Mouse (Mus musculus): ENCODE results near the gene Pla2g12b. TPM values are rescaled to one million over a fixed set of nuclear protein-coding genes. Genes with fewer than 3 reads are reported as not detected.
A peak's percentile ranks its signal among the peaks of the same experiment; 100 is the strongest.

Pla2g12b gene
- polyA plus RNA-seq, 3 experiments from 2014 or later = not detected

GRCm38 (mm10) chr10:59416623-59417022, 13.2 kb downstream of the Pla2g12b start:
- no peak for ATAC-seq

GRCm38 (mm10) chr10:59419516-59419915, 16.1 kb downstream of the Pla2g12b start:
- ATAC-seq = no peak

GRCm38 (mm10) chr10:59424453-59424852, 21.0 kb downstream of the Pla2g12b start:
- no peak for ATAC-seq

GRCm38 (mm10) chr10:59425369-59425768, 21.9 kb downstream of the Pla2g12b start:
- ATAC-seq = no peak

- ATAC-seq = no peak
These were observed 22.9 kb downstream of the Pla2g12b start for GRCm38 (mm10) chr10:59426371-59426770.

- ATAC-seq = no peak
These were observed 26.1 kb downstream of the Pla2g12b start for GRCm38 (mm10) chr10:59429448-59430135.

- peak; percentile 81 for ATAC-seq
These were observed 27.3 kb downstream of the Pla2g12b start for GRCm38 (mm10) chr10:59430701-59431218.

- no peak for ATAC-seq
These were observed 32.3 kb downstream of the Pla2g12b start for GRCm38 (mm10) chr10:59435746-59436145.

- ATAC-seq = no peak
These were observed 35.2 kb downstream of the Pla2g12b start for GRCm38 (mm10) chr10:59438651-59439050.

GRCm38 (mm10) chr10:59439508-59439931, 36.1 kb downstream of the Pla2g12b start:
- ATAC-seq = no peak

GRCm38 (mm10) chr10:59440177-59440576, 36.7 kb downstream of the Pla2g12b start:
- no peak for ATAC-seq

GRCm38 (mm10) chr10:59441735-59442134, 38.3 kb downstream of the Pla2g12b start, which contains the start of gene Oit3:
Oit3 (minus strand) TSS chr10:59441778.
- ATAC-seq = no peak

- no peak for ATAC-seq
These were observed 39.8 kb downstream of the Pla2g12b start for GRCm38 (mm10) chr10:59443212-59443611.

GRCm38 (mm10) chr10:59444106-59444505, 40.6 kb downstream of the Pla2g12b start:
- no peak for ATAC-seq

GRCm38 (mm10) chr10:59444635-59445034, 41.2 kb downstream of the Pla2g12b start:
- no peak for ATAC-seq

- no peak for ATAC-seq
These were observed 43.5 kb downstream of the Pla2g12b start for GRCm38 (mm10) chr10:59446911-59447437.

GRCm38 (mm10) chr10:59447546-59447945, 44.1 kb downstream of the Pla2g12b start:
- no peak for ATAC-seq

- ATAC-seq = no peak
These were observed 48.4 kb downstream of the Pla2g12b start for GRCm38 (mm10) chr10:59451839-59452238.

GRCm38 (mm10) chr10:59454631-59455030, 51.2 kb downstream of the Pla2g12b start:
- ATAC-seq = no peak

GRCm38 (mm10) chr10:59459767-59460166, 56.3 kb downstream of the Pla2g12b start:
- ATAC-seq = no peak

GRCm38 (mm10) chr10:59462307-59462706, 58.8 kb downstream of the Pla2g12b start:
- no peak for ATAC-seq

GRCm38 (mm10) chr10:59465546-59465945, 62.1 kb downstream of the Pla2g12b start:
- ATAC-seq = no peak

GRCm38 (mm10) chr10:59466626-59467025, 63.2 kb downstream of the Pla2g12b start:
- no peak for ATAC-seq

GRCm38 (mm10) chr10:59467297-59467696, 63.8 kb downstream of the Pla2g12b start:
- ATAC-seq = no peak

Data from inflammation-experienced regulatory T-cells, adult 6 months (primary cell).